Mouse (Mus musculus) stomach, postnatal 0 days (tissue): ENCODE measurements around the gene Tmed10.

Source experiments
- CTCF ChIP-seq: IDR thresholded peaks from 2 replicates; pipeline ENCODE4 v1.5.1; 2016; ENCODE audit warnings: antibody characterized with exemption, low read depth, mild to moderate bottlenecking, moderate library complexity
- EP300 ChIP-seq: optimal IDR thresholded peaks from 2 replicates; pipeline ENCODE3; 2016; ENCODE audit warnings: antibody characterized with exemption

GRCm38 (mm10) chr12:85298835-85299180 is 75.8 kb downstream of the Tmed10 start:
- TF ChIP-seq CTCF, result no peak
- TF ChIP-seq EP300, result no peak
